Mouse (Mus musculus) midbrain, embryonic 15.5 days (tissue): ENCODE measurements at regions not wholly inside any gene's neighbourhood (a gene's known extent, or its start where the extent isn't known, plus 50 kb on each side); places are given as distances from the start of the nearest gene placed in this dataset.

Experiments used
- ATAC-seq: fragments of 200-750 bp; cut with Nextera tagmentation; replicated peaks from 2 replicates; pipeline ENCODE4 v1.8.0; 2017; ENCODE audit warnings: moderate TSS enrichment
- H3K27ac ChIP-seq: fragments of 300-500 bp; sonication (generic); 2 replicates; pipeline ENCODE4 v1.5.1; 2015; ENCODE audit warnings: mild to moderate bottlenecking, inconsistent platforms
- H3K27me3 ChIP-seq: fragments of 300-500 bp; sonication (generic); replicated peaks from 2 replicates; pipeline ENCODE4 v1.6.1; 2015; ENCODE audit warnings: inconsistent platforms
- H3K36me3 ChIP-seq: fragments of 300-500 bp; sonication (generic); replicated peaks from 2 replicates; pipeline ENCODE4 v1.6.1; 2015; ENCODE audit warnings: inconsistent platforms
- H3K4me1 ChIP-seq: fragments of 300-500 bp; sonication (generic); 2 replicates; pipeline ENCODE4 v1.6.1; 2015; ENCODE audit warnings: inconsistent platforms
- H3K4me2 ChIP-seq: fragments of 300-500 bp; sonication (generic); 2 replicates; pipeline ENCODE4 v1.6.1; 2015; ENCODE audit warnings: inconsistent platforms, mild to moderate bottlenecking, moderate library complexity
- H3K4me3 ChIP-seq: fragments of 300-500 bp; sonication (generic); 2 replicates; pipeline ENCODE4 v1.5.1; 2015; ENCODE audit warnings: mild to moderate bottlenecking, inconsistent platforms
- H3K9ac ChIP-seq: fragments of 300-500 bp; sonication (generic); 2 replicates; pipeline ENCODE4 v1.6.1; 2015; ENCODE audit warnings: mild to moderate bottlenecking, inconsistent platforms
- H3K9me3 ChIP-seq: fragments of 300-500 bp; sonication (generic); 2 replicates; pipeline ENCODE4 v1.6.1; 2016; ENCODE audit warnings: inconsistent platforms
- WGBS: fragments of 180-500 bp; shearing (Covaris S2); methylation state at CpG from one replicate; pipeline ENCODE4 v1.1.7; 2015; ENCODE audit warnings: mixed read lengths; 5-methylcytosine and 5-hydroxymethylcytosine counted together

DNA sequence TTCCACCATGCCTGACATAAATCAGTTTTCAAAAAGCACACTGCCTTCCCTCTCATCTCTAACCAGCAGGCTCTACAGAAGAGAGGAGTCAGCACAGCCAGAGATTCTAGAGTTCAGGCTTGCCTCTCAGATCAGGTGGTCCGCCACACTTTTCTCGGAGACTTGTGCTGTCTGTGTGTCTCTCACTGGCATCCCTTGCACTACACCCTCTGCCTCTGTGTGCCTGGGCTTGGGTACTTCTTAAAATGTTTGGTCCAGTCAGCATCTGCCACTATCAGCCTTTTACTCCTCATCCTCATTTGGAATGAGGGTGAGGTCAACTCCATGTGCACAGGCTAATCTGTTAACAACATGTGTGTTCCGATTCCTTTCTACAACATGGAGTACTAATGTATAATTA is 92.0 kb downstream of the S1pr1 start:
- H3K4me3 ChIP-seq, result no peak overlapping the region
- H3K9ac ChIP-seq, result no peak overlapping the region
- H3K27ac ChIP-seq, result no peak overlapping the region
- WGBS, result 96% methylated on average over 3 of the region's 3 CpGs
- H3K27me3 ChIP-seq, result no peaks in the 10 kb centered on the region
- ATAC-seq, result no peak
- H3K9me3 ChIP-seq, result no peaks in the 10 kb centered on the region
- H3K4me1 ChIP-seq, result no peaks in the 10 kb centered on the region
- H3K4me2 ChIP-seq, result no peak overlapping the region
- H3K36me3 ChIP-seq, result no peaks in the 10 kb centered on the region

DNA sequence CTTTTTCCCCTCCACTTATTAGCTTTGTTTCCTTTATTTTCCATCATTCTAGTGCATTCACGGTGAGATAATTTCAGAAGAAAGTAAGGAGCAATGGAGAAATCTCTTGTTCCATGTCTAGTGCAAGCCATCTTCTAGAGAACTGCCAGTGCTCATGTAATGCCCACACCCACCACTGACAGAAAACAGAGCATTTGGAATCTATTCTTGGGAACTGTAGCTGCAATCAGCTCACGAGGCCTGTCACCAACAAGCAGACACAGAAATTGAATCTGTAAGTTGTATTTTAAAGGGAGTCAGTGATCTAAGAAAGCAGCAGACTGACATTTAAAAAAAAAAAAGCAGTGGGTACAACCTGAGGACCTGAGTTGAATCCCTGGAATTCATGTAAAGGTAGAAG is 92.6 kb downstream of the S1pr1 start:
- Histone ChIP-seq H3K9me3 (no peaks in the 10 kb centered on the region), H3K4me2 (no peak overlapping the region), H3K36me3 (no peaks in the 10 kb centered on the region), H3K4me1 (no peaks in the 10 kb centered on the region), H3K27ac (no peak overlapping the region), H3K9ac (no peak overlapping the region), H3K27me3 (no peaks in the 10 kb centered on the region), H3K4me3 (no peak overlapping the region)
- 81% methylated on average over 2 of the region's 2 CpGs for WGBS
- ATAC-seq, result no peak

DNA sequence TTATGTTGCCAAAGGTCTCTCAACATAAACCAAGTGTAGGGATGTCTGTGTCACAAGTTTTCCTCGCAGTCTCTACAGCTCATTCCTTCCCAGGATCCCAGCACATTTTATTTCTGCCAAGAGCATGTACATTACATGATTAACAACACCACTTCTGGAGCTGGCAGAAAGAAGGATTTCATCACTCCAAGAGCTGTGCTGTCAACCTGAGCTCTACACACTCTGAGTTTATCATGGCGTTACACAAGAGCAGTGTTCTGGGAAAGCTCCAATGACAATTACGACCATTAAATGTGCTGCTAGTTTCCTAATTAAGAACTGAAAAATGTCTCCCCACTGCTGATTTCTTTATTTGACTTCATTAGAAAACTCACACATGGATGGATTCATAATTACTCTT is 94.9 kb downstream of the S1pr1 start:
- ATAC-seq, result no peak
- Histone ChIP-seq H3K9ac (no peak overlapping the region), H3K27ac (no peak overlapping the region), H3K4me1 (no peaks in the 10 kb centered on the region), H3K27me3 (no peaks in the 10 kb centered on the region), H3K36me3 (no peaks in the 10 kb centered on the region), H3K9me3 (no peaks in the 10 kb centered on the region), H3K4me2 (no peak overlapping the region), H3K4me3 (no peak overlapping the region)
- whole genome bisulfite sequencing, result 91% methylated on average over 3 of the region's 3 CpGs

DNA sequence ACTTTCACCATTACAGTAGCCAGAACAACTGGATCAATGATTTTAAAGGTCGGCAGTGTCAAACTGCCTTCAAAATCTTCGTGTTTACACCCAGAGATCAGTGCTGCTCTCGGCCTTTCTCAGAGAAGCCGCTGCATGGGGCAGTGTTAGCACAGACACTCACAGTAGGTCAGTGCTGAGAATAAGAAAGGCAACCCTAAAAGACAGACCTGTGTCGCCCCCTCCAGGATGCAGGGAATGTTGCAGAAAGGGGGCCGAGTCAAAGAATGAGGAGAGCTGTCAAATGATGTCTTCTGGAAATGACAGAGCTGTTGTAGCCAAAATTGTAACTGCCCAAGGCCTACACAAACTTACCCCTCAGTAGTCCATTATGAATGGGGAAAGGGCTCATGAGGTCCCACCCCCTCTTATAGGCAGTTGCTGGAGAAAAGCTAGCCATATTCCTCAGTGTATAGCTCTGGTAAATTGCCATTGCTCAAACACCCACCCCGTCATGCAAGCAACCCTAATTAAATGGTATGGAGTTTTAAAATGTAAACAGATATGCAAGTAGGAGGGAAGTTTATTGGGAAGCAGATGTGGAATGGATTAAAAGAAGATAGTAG is 98.8 kb downstream of the S1pr1 start:
- Histone ChIP-seq H3K27ac (no peak overlapping the region), H3K4me1 (no peaks in the 10 kb centered on the region), H3K27me3 (no peaks in the 10 kb centered on the region), H3K36me3 (no peaks in the 10 kb centered on the region), H3K4me3 (no peak overlapping the region), H3K9me3 (no peaks in the 10 kb centered on the region), H3K9ac (no peak overlapping the region), H3K4me2 (no peak overlapping the region)
- WGBS, result 32% methylated on average over 7 of the region's 7 CpGs
- peak; percentile 77 for ATAC-seq

DNA sequence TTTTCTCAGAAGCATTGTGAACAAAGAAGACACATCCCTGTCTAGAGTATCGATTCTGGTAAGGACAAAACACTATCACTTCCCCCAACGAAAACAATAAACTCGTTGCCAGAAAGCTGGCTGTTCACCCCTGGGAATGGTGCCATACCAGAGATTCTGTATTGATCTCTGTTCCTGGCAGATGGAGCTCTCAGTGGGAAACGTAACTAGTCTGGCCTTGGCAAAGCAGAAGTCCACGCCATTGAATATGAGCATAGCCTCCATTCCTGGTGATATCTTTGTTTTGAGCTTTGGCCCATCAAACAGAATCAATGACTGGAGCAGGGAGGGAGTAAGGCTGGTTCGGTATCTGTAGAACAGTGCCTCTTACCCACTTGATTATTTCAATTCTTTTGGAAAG is 102.0 kb downstream of the S1pr1 start:
- H3K4me2 ChIP-seq, result no peak overlapping the region
- H3K36me3 ChIP-seq, result no peaks in the 10 kb centered on the region
- no peaks in the 10 kb centered on the region for H3K9me3 ChIP-seq
- H3K27me3 ChIP-seq, result no peaks in the 10 kb centered on the region
- H3K4me1 ChIP-seq, result no peaks in the 10 kb centered on the region
- H3K4me3 ChIP-seq, result no peak overlapping the region
- no peak overlapping the region for H3K9ac ChIP-seq
- no peak for ATAC-seq
- H3K27ac ChIP-seq, result no peak overlapping the region
- WGBS, result 73% methylated on average over 6 of the region's 6 CpGs

- H3K4me2 ChIP-seq, result no peak overlapping the region
- H3K27me3 ChIP-seq, result no peaks in the 10 kb centered on the region
- WGBS, result 93% methylated on average over 5 of the region's 5 CpGs
- no peak for ATAC-seq
- H3K9me3 ChIP-seq, result no peaks in the 10 kb centered on the region
- no peak overlapping the region for H3K9ac ChIP-seq
- H3K36me3 ChIP-seq, result no peaks in the 10 kb centered on the region
- no peak overlapping the region for H3K4me3 ChIP-seq
- H3K4me1 ChIP-seq, result no peaks in the 10 kb centered on the region
- no peak overlapping the region for H3K27ac ChIP-seq
Observed at GRCm38 (mm10) chr3:115608087-115608486, 106.8 kb downstream of the S1pr1 start.

- no peaks in the 10 kb centered on the region for H3K9me3 ChIP-seq
- no peaks in the 10 kb centered on the region for H3K27me3 ChIP-seq
- no peaks in the 10 kb centered on the region for H3K4me1 ChIP-seq
- no peak overlapping the region for H3K4me2 ChIP-seq
- ATAC-seq, result no peak
- no peaks in the 10 kb centered on the region for H3K36me3 ChIP-seq
- no peak overlapping the region for H3K4me3 ChIP-seq
- H3K9ac ChIP-seq, result no peak overlapping the region
- no peak overlapping the region for H3K27ac ChIP-seq
- 45% methylated on average over 5 of the region's 5 CpGs for WGBS
Observed at GRCm38 (mm10) chr3:115604734-115605279, 110.1 kb downstream of the S1pr1 start.

DNA sequence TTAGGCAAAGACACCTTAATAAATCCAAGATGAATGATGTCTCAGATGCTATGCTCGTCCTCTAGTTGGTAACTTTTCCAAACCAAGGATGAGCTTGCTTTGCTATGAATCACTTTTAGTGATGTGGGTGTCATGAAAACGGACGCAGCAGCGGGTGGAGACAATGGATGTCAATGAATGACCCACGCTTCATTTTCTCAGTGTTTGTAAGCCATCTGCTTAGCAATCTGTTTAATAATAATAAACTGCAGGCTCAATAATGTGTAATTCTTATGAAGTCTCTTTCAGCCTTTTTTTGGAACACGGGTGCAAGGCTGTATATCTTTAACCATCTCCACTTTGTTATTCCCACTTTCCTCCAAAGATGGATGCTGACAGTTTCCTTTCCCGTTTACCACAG is 110.6 kb downstream of the S1pr1 start:
- no peaks in the 10 kb centered on the region for H3K36me3 ChIP-seq
- H3K4me1 ChIP-seq, result no peaks in the 10 kb centered on the region
- H3K27ac ChIP-seq, result no peak overlapping the region
- no peaks in the 10 kb centered on the region for H3K27me3 ChIP-seq
- 66% methylated on average over 7 of the region's 7 CpGs for WGBS
- no peak for ATAC-seq
- H3K9me3 ChIP-seq, result no peaks in the 10 kb centered on the region
- H3K9ac ChIP-seq, result no peak overlapping the region
- H3K4me2 ChIP-seq, result no peak overlapping the region
- no peak overlapping the region for H3K4me3 ChIP-seq

DNA sequence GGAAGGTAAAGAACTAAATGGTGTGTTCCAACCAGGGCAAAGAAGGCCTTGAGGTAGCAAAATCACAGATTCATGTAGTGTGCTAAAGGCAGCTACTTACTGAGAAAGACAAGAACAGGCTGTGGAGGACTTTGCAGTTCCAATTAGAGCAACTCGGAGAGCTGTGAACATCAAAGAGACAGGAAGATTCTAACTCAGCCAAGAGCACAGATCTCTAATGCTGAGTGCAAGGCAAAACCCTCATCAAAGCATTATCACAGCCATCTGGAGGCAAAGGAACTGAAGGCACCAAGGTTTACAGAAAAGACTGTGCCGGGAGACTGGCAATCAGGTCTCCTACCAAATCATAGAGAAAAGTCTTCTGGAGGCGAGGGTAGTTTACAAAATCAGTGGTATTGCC is 111.1 kb downstream of the S1pr1 start:
- 79% methylated on average over 3 of the region's 3 CpGs for WGBS

DNA sequence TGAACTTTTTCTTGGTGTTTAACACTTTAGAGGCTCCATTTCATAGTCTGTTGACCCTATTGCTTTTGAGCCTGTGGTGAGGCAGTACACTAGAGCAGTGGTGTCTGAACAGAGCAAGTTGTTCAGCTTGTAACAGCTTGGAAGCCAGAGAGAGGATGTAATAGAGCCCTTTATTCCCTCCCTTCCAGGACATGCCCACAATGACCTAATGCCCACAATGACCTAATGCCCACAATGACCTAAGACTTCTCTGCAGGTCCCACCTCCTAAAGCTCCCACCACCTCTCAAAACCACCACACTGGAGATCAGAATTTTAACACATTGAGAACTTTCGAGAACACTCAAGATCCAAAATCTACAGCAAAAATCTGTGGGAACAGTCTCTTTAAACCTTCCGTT is 115.6 kb downstream of the S1pr1 start:
- 90% methylated on average over 2 of the region's 2 CpGs for WGBS
- no peak overlapping the region for H3K4me2 ChIP-seq
- no peak overlapping the region for H3K9ac ChIP-seq
- no peaks in the 10 kb centered on the region for H3K9me3 ChIP-seq
- no peaks in the 10 kb centered on the region for H3K36me3 ChIP-seq
- no peaks in the 10 kb centered on the region for H3K4me1 ChIP-seq
- H3K27ac ChIP-seq, result no peak overlapping the region
- H3K27me3 ChIP-seq, result no peaks in the 10 kb centered on the region
- ATAC-seq, result no peak
- H3K4me3 ChIP-seq, result no peak overlapping the region

More for the DNA sequence above, 111.1 kb downstream of the S1pr1 start:
- no peaks in the 10 kb centered on the region for H3K4me1 ChIP-seq
- H3K9me3 ChIP-seq, result no peaks in the 10 kb centered on the region
- no peak for ATAC-seq
- no peak overlapping the region for H3K4me3 ChIP-seq
- H3K9ac ChIP-seq, result no peak overlapping the region
- no peaks in the 10 kb centered on the region for H3K36me3 ChIP-seq
- no peaks in the 10 kb centered on the region for H3K27me3 ChIP-seq
- no peak overlapping the region for H3K4me2 ChIP-seq
- no peak overlapping the region for H3K27ac ChIP-seq

- Histone ChIP-seq H3K4me2 (no peak overlapping the region), H3K27me3 (no peaks in the 10 kb centered on the region), H3K27ac (no peak overlapping the region), H3K36me3 (no peaks in the 10 kb centered on the region), H3K9me3 (no peaks in the 10 kb centered on the region), H3K4me1 (no peaks in the 10 kb centered on the region), H3K4me3 (no peak overlapping the region), H3K9ac (no peak overlapping the region)
- no peak for ATAC-seq
- 37% methylated on average over 6 of the region's 6 CpGs for WGBS
Observed at GRCm38 (mm10) chr3:115596523-115596922, 118.3 kb downstream of the S1pr1 start.

DNA sequence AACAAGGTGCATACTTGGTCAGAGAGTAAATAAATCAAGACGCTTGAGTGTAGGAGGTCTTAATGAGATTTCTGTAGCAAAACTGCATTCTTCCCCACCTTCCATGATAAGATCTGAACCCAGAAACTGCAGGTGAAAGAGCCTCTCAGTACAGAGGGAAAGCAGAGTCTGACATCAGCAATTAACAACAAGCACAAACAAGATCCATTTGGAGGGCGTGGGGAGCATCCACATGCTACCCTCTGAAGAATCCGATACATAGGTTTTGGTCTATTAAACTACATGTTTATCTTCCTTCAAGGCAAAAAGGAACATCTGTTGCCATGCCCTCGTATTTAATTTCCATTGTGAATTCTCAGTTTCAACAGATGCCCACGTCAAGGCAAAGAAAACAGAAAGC is 124.2 kb downstream of the S1pr1 start:
- H3K27me3 ChIP-seq, result no peaks in the 10 kb centered on the region
- H3K4me1 ChIP-seq, result no peaks in the 10 kb centered on the region
- ATAC-seq, result no peak
- 80% methylated on average over 5 of the region's 5 CpGs for WGBS
- H3K27ac ChIP-seq, result no peak overlapping the region
- no peaks in the 10 kb centered on the region for H3K36me3 ChIP-seq
- no peaks in the 10 kb centered on the region for H3K9me3 ChIP-seq
- H3K4me3 ChIP-seq, result no peak overlapping the region
- H3K4me2 ChIP-seq, result no peak overlapping the region
- H3K9ac ChIP-seq, result no peak overlapping the region

GRCm38 (mm10) chr3:115588585-115588984 is 126.3 kb downstream of the S1pr1 start:
- Histone ChIP-seq H3K27ac (no peak overlapping the region), H3K36me3 (no peaks in the 10 kb centered on the region), H3K9me3 (no peaks in the 10 kb centered on the region), H3K27me3 (no peaks in the 10 kb centered on the region), H3K9ac (no peak overlapping the region), H3K4me3 (no peak overlapping the region), H3K4me1 (no peaks in the 10 kb centered on the region), H3K4me2 (no peak overlapping the region)
- no peak for ATAC-seq
- WGBS, result 69% methylated on average over 2 of the region's 2 CpGs
